Mouse (Mus musculus) lung, postnatal 36 days (tissue): ENCODE results near the gene Plcb3.

Experiments
- DNase-seq: peaks from one replicate; pipeline ENCODE4 v3.0.0; 2022; ENCODE audit warnings: mixed read lengths

Gene Plcb3

GRCm38 (mm10) chr19:6939106-6940002 is 36.9 kb downstream of the Plcb3 start:
- DNase-seq: no peak

- DNase-seq: no peak
Observed at GRCm38 (mm10) chr19:6937541-6938465, 38.5 kb downstream of the Plcb3 start.

- DNase-seq: peak; percentile 58
Observed at GRCm38 (mm10) chr19:6936299-6936698, 40.0 kb downstream of the Plcb3 start.

- DNase-seq: no peak
Observed at GRCm38 (mm10) chr19:6934195-6934977, 41.9 kb downstream of the Plcb3 start, which contains the start of gene Kcnk4. Gene Kcnk4, minus strand, starts transcription at chr19:6934515.

GRCm38 (mm10) chr19:6933436-6934194 is 42.7 kb downstream of the Plcb3 start:
- no peak for DNase-seq

GRCm38 (mm10) chr19:6933102-6933435 is 43.2 kb downstream of the Plcb3 start:
- DNase-seq: no peak

GRCm38 (mm10) chr19:6932018-6932417 is 44.3 kb downstream of the Plcb3 start:
- DNase-seq: no peak

- no peak for DNase-seq
Observed at GRCm38 (mm10) chr19:6931002-6931401, 45.3 kb downstream of the Plcb3 start.

GRCm38 (mm10) chr19:6928080-6928479 is 48.2 kb downstream of the Plcb3 start:
- no peak for DNase-seq

GRCm38 (mm10) chr19:6926559-6927255 is 49.6 kb downstream of the Plcb3 start:
- DNase-seq: peak; percentile 42

- no peak for DNase-seq
Observed at GRCm38 (mm10) chr19:6925611-6926329, 50.5 kb downstream of the Plcb3 start.

GRCm38 (mm10) chr19:6925307-6925573 is 51.0 kb downstream of the Plcb3 start, which contains the start of gene Catsperz:
Gene Catsperz, minus strand, starts transcription at chr19:6925380.
- no peak for DNase-seq

- peak; percentile 95 for DNase-seq
Observed at GRCm38 (mm10) chr19:6924461-6925306, 51.6 kb downstream of the Plcb3 start.

GRCm38 (mm10) chr19:6922901-6923735 is 53.2 kb downstream of the Plcb3 start:
- no peak for DNase-seq

- DNase-seq: peak; percentile 100
Observed at GRCm38 (mm10) chr19:6921647-6922567, 54.4 kb downstream of the Plcb3 start, which contains the start of gene Esrra. Gene Esrra, minus strand, starts transcription at chr19:6921813.

- DNase-seq: peak; percentile 61
Observed at GRCm38 (mm10) chr19:6920741-6921636, 55.3 kb downstream of the Plcb3 start.
